Mouse (Mus musculus) liver, adult 2 months (tissue): ENCODE results near the gene Ccdc34.

Experiments used
- CTCF ChIP-seq: fragments of 200-500 bp; IDR thresholded peaks from 2 replicates; pipeline ENCODE4 v1.5.1; 2011; ENCODE audit warnings: low read depth, low read length, control low read depth
- POLR2A ChIP-seq: fragments of 200-500 bp; IDR thresholded peaks from 2 replicates; pipeline ENCODE4 v1.6.1; 2011; ENCODE audit warnings: low read length, control low read depth; ENCODE audit not compliant: insufficient read depth; ENCODE audit errors: extremely low read depth

DNA sequence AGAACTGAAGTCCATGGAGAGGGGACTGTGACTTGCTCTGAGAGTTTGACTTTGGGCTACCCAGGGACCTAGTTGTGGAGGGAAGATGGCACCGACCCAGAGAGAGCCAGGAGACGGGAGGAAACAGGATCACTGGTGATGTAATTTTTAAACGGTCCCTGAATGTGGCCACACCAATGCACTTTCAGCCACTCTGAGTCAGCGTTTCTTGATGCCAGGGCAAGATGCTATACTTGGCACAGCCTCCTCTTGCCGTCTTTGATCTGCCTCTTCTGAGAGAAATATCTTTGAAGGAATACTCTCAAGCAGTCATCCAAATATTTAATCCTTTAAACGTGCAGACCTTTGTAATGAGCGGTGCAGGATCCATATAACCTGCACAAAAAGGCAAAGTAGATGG lies 154.8 kb downstream of the Ccdc34 start:
- no peak for TF ChIP-seq CTCF
- TF ChIP-seq POLR2A, result no peak
